Mouse (Mus musculus) brown adipose tissue, adult 24 weeks (tissue): Measurements from ENCODE around the gene Cacng5. TPM values are rescaled to one million over a fixed set of nuclear protein-coding genes. Genes with fewer than 3 reads are reported as not detected.

Experiments used
- H3K27ac ChIP-seq: fragments of 200-500 bp; replicated peaks from 2 replicates; pipeline ENCODE4 v1.5.1; 2012; ENCODE audit warnings: low read depth, mild to moderate bottlenecking, low read length
- H3K4me1 ChIP-seq: fragments of 200-500 bp; 2 replicates; pipeline ENCODE4 v1.6.1; 2012; ENCODE audit warnings: low read length, mixed read lengths; ENCODE audit not compliant: control insufficient read depth, insufficient read depth, insufficient read length
- H3K4me3 ChIP-seq: fragments of 200-500 bp; 2 replicates; pipeline ENCODE4 v1.5.1; 2012; ENCODE audit warnings: low read depth, mild to moderate bottlenecking, low read length, moderate library complexity; ENCODE audit not compliant: insufficient read depth
- polyA plus RNA-seq: library from polyadenylated mRNA; stranded (reverse); fragments of >200 nt; gene quantifications from 2 replicates; pipeline ENCODE4 v1.2.4, GENCODE M21; 2012; ENCODE audit not compliant: missing spikeins, insufficient read depth, insufficient read length

Cacng5 gene
- polyA plus RNA-seq, 1 experiment, result not detected

- H3K27ac ChIP-seq, result no peak overlapping the region
- H3K4me1 ChIP-seq, result no peaks in the 10 kb centered on the region
- H3K4me3 ChIP-seq, result no peak overlapping the region
Measured at GRCm38 (mm10) chr11:107859288-107859687, 55.6 kb downstream of the Cacng5 start.

DNA sequence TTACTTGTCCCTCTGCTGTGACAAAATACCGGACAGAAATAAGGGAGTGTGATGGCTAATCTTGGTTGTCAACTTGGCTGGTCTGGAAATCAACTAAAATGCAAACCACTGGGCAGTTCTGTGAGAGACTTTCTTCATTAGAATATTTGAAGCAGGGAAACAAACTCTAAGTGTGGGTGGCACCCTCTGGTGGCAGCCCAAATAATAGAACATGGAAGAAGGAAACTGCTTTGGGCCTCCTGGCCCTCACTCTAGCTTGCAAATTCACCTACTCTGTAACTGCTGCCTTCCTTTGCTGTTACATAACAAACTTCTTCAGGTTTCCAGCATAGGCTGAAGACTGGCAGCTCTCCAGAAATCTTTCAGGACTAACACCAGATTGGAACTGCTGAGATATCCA is 61.8 kb downstream of the Cacng5 start:
- Histone ChIP-seq H3K27ac (no peak overlapping the region), H3K4me1 (no peaks in the 10 kb centered on the region), H3K4me3 (no peak overlapping the region)

DNA sequence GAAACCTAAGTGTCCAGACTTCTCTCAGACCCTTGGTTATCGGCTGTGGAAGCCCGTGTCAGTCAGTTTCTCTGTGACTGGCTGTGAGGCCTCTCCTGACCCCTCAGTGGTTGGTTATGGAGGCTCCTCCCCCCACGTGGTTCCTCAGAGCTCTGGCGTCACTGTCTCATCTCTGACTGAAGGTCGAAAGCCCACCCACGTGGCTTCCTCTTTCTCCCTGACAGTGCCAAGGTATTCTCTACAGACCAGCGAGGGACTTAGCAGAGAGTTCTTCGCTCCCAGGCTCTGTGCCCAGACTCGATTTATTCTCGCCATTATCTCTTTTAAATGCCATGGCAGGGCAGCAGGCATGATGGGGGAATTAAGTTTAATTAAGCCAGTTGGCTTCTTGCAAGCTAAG is 65.2 kb downstream of the Cacng5 start:
- H3K4me3 ChIP-seq, result no peak overlapping the region

DNA sequence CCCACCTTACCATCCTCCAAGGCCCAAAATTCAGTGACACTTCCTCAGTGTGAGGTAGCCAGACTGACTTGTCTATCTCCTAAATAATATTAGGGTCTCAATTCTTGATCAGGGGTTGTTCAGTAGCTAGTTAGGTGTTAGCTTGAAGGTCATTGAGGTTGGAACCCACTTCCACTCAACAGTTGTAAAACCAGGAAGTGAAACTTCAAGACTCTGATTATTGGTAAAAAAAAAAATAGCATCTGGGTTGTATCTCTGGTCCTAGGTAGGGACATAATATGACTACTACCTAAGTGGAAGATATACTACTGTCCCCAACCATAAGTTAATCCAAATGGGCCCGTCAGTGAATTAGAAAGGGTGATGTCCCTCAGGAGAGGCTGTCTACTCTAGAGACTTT is 70.7 kb downstream of the Cacng5 start:
- no peak overlapping the region for H3K4me3 ChIP-seq
- H3K27ac ChIP-seq, result no peak overlapping the region
- no peaks in the 10 kb centered on the region for H3K4me1 ChIP-seq

More for the DNA sequence above, 65.2 kb downstream of the Cacng5 start:
- Histone ChIP-seq H3K27ac (no peak overlapping the region), H3K4me1 (no peaks in the 10 kb centered on the region)

DNA sequence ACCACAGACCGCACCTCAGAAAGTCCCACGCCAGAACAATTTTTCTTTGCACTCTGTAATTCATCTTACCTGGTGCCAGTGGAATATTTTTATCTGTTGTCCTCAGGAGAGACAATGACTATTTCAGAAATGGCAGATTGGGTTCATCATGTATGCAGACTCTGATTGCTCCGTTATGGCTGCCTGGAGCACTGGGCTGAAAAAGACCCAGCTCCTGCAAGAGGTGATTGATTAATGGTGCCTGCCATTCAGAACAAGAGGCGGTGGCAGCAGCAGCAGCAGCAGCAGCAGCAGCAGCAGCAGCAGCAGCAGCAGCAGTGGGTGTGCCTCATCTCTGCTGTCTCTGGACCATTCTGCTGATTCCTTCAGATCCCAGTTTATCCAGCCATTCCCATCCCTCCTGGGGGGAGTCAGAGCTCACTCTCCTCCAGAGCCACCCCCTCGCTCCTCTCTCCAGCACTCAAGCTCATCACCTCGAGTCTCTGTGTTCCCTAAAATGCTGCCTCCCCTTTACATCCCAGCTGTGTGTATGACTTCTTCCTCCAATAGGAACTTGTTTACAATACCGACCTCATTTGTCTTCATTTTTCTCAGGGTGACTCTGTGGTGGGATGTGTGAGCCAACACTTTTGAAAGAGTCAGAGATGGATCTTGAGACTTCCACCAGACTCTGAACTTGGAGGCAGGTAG is 81.4 kb downstream of the Cacng5 start:
- no peaks in the 10 kb centered on the region for H3K4me1 ChIP-seq
- H3K4me3 ChIP-seq, result no peak overlapping the region
- no peak overlapping the region for H3K27ac ChIP-seq

Other genes starting within 250 kb of the Cacng5 start
- gene Cacng1, start 198.5 kb downstream of the Cacng5 start, polyA plus RNA-seq, result 3.1 and 4.3 TPM in 2 replicates
- gene Cacng4, start 120.5 kb downstream of the Cacng5 start, polyA plus RNA-seq, result not detected in 2 replicates